In the genomic region with DNA sequence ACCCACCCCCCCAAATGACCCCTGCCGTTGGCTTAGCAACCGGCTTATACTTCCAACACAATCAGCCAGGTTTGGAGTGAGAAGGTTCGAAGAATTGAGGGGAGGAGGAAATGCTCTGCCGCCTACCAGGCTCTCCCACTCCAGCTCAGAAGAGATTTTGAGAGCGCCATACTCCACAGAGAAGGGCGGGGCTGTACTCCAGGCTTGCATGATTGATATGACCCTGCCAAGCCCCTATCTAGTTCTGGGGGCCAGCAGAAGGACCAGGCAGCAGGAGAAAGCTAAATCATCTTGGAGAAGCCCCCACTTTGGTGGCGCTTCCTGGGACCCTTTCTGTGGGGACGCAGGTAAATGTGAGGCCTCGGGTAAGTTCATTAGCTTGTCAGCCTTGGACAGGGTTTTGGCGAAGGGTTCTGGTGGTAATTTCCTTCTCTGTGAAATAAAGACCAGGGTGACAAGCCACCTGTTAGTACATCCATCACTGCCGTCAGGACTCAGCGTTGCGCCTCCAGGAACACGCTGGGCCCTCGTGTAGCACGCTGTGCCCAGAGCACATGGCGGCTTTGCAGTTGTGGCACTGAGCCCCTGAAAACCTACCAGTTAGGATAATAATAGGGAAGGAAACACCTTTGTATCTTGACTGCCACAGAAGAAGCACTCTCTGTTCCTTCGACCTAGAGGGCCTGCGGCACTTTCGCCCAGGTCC, we compare ENCODE assay signal across 13 mouse cellular contexts. TPM values are rescaled to one million over a fixed set of nuclear protein-coding genes. Genes with fewer than 3 reads are reported as not detected.
A peak's percentile ranks its signal among the peaks of the same experiment; 100 is the strongest.
DNase-seq lines count a peak whose midpoint lies in the region; ATAC-seq lines count a peak whose summit lies in the region.
"Had no signal": no experiment of that assay in that cellular context is flagged by ENCODE, and none has a peak within 500 bp of the region (broad histone marks: within the 10 kb centered on the region; RNA-seq: fewer than 3 reads in every experiment).

No protein-coding gene starts in this region.

- H3K9ac ChIP-seq in forebrain, embryonic 16.5 days (replicated peaks; ENCODE audit: low read depth, low read length): no peak overlapping the region
- H3K9ac ChIP-seq in hindbrain, embryonic 16.5 days (ENCODE audit: low read depth, low read length): no peak overlapping the region
- H3K9ac ChIP-seq in hindbrain, embryonic 11.5 days (ENCODE audit: low read depth, low read length): no peak overlapping the region
- H3K9ac ChIP-seq in embryonic facial prominence, embryonic 13.5 days: no peak overlapping the region
- no peak overlapping the region for H3K9ac ChIP-seq in liver, embryonic 16.5 days (ENCODE audit: low read depth, low read length)

- peak overlapping the region; percentile 42; the same call in 1 of the 2 replicates for H3K4me3 ChIP-seq in forebrain, embryonic 10.5 days
- H3K4me3 ChIP-seq in forebrain, embryonic 16.5 days (replicated peaks; ENCODE audit: low read length): no peak overlapping the region
- H3K4me3 ChIP-seq in hindbrain, embryonic 16.5 days (ENCODE audit: low read length): no peak overlapping the region
- no peak overlapping the region for H3K4me3 ChIP-seq in hindbrain, embryonic 11.5 days (ENCODE audit: low read depth, low read length)
- H3K4me3 ChIP-seq in embryonic facial prominence, embryonic 13.5 days: no peak overlapping the region
- no peak overlapping the region for H3K4me3 ChIP-seq in liver, embryonic 16.5 days (ENCODE audit: low read depth, low read length)
- H3K4me3 ChIP-seq: left cerebral cortex, adult 2 months had no signal

- DNase-seq in forebrain, embryonic 10.5 days (ENCODE audit: extremely low spot score, low spot score): no peak
- DNase-seq in hindbrain, embryonic 11.5 days (ENCODE audit: low spot score): no peak
- no peak for DNase-seq in right cerebral cortex, postnatal 10 days (ENCODE audit: low spot score in 2 of 2)
- DNase-seq: cerebellum, adult 11-12 months; kidney, adult 18-20 months; right cerebral cortex, postnatal 14 days; thymus, adult 18-20 months had no signal

- no peak for ATAC-seq in forebrain, embryonic 16.5 days
- no peak for ATAC-seq in hindbrain, embryonic 16.5 days
- no peak for ATAC-seq in hindbrain, embryonic 11.5 days (ENCODE audit: low FRiP score)
- ATAC-seq in embryonic facial prominence, embryonic 13.5 days (ENCODE audit: insufficient number of reproducible peaks, insufficient read depth, low FRiP score, low TSS enrichment, low read depth): no peak
- ATAC-seq in liver, embryonic 16.5 days (ENCODE audit: low read depth): 0 out of 2 replicates have a peak, but pooled peaks have one; percentile 52
- ATAC-seq in activated CD4-positive, CD25-positive, alpha-beta regulatory T cell, adult 4 months: no peak

- H3K9me3 ChIP-seq in forebrain, embryonic 10.5 days: peaks cover 19% of the 10 kb centered on the region; the same call in 1 of the 2 replicates
- no peaks in the 10 kb centered on the region for H3K9me3 ChIP-seq in forebrain, embryonic 16.5 days (ENCODE audit: control insufficient read depth, low read length)
- no peaks in the 10 kb centered on the region for H3K9me3 ChIP-seq in hindbrain, embryonic 16.5 days (ENCODE audit: control insufficient read depth, low read length)
- no peaks in the 10 kb centered on the region for H3K9me3 ChIP-seq in hindbrain, embryonic 11.5 days (ENCODE audit: control insufficient read depth, low read length)
- no peaks in the 10 kb centered on the region for H3K9me3 ChIP-seq in embryonic facial prominence, embryonic 13.5 days
- H3K9me3 ChIP-seq in liver, embryonic 16.5 days (replicated peaks; ENCODE audit: control insufficient read depth, low read length): no peaks in the 10 kb centered on the region; the same call in 1 of the 2 replicates

- no peak overlapping the region for H3K4me2 ChIP-seq in forebrain, embryonic 16.5 days (ENCODE audit: low read length)
- peak overlapping the region; percentile 56; the same call in 1 of the 2 replicates for H3K4me2 ChIP-seq in hindbrain, embryonic 16.5 days (ENCODE audit: low read length)
- no peak overlapping the region for H3K4me2 ChIP-seq in hindbrain, embryonic 11.5 days (replicated peaks; ENCODE audit: low read depth, low read length)
- peak overlapping the region; percentile 60; the same call in 1 of the 2 replicates for H3K4me2 ChIP-seq in embryonic facial prominence, embryonic 13.5 days
- peak overlapping the region; percentile 41; the same call in 1 of the 2 replicates for H3K4me2 ChIP-seq in liver, embryonic 16.5 days (ENCODE audit: low read depth, low read length)

- 79% methylated on average over 20 of the region's 20 CpGs for WGBS in forebrain, embryonic 10.5 days
- 75% methylated on average over 20 of the region's 20 CpGs for WGBS in forebrain, embryonic 16.5 days
- 71% methylated on average over 20 of the region's 20 CpGs for WGBS in hindbrain, embryonic 16.5 days
- 75% methylated on average over 20 of the region's 20 CpGs for WGBS in hindbrain, embryonic 11.5 days
- 72% methylated on average over 20 of the region's 20 CpGs for WGBS in embryonic facial prominence, embryonic 13.5 days
- 55% methylated on average over 20 of the region's 20 CpGs for WGBS in liver, embryonic 16.5 days (ENCODE audit: insufficient replicate concordance)

- H3K36me3 ChIP-seq in forebrain, embryonic 10.5 days (replicated peaks): no peaks in the 10 kb centered on the region
- no peaks in the 10 kb centered on the region for H3K36me3 ChIP-seq in forebrain, embryonic 16.5 days (ENCODE audit: control insufficient read depth, insufficient read depth)
- H3K36me3 ChIP-seq in hindbrain, embryonic 16.5 days (ENCODE audit: control insufficient read depth, insufficient read depth, low read length): no peaks in the 10 kb centered on the region
- no peaks in the 10 kb centered on the region for H3K36me3 ChIP-seq in hindbrain, embryonic 11.5 days (ENCODE audit: control insufficient read depth, insufficient read depth, low read length)
- H3K36me3 ChIP-seq in embryonic facial prominence, embryonic 13.5 days: no peaks in the 10 kb centered on the region
- H3K36me3 ChIP-seq in liver, embryonic 16.5 days (ENCODE audit: control insufficient read depth, insufficient read depth): no peaks in the 10 kb centered on the region

- H3K27me3 ChIP-seq in forebrain, embryonic 10.5 days (ENCODE audit: poor library complexity, severe bottlenecking): no peaks in the 10 kb centered on the region
- H3K27me3 ChIP-seq in forebrain, embryonic 16.5 days (replicated peaks; ENCODE audit: control insufficient read depth, insufficient read depth, low read length): no peaks in the 10 kb centered on the region
- H3K27me3 ChIP-seq in hindbrain, embryonic 16.5 days (replicated peaks; ENCODE audit: control insufficient read depth, insufficient read depth, low read length): no peaks in the 10 kb centered on the region
- H3K27me3 ChIP-seq in hindbrain, embryonic 11.5 days (ENCODE audit: control insufficient read depth, insufficient read depth, low read length): no peaks in the 10 kb centered on the region
- no peaks in the 10 kb centered on the region for H3K27me3 ChIP-seq in embryonic facial prominence, embryonic 13.5 days
- H3K27me3 ChIP-seq in liver, embryonic 16.5 days (ENCODE audit: control insufficient read depth, insufficient read depth, low read depth, low read length): no peaks in the 10 kb centered on the region

- H3K27ac ChIP-seq in forebrain, embryonic 10.5 days: no peak overlapping the region
- no peak overlapping the region for H3K27ac ChIP-seq in forebrain, embryonic 16.5 days (ENCODE audit: low read length)
- no peak overlapping the region for H3K27ac ChIP-seq in hindbrain, embryonic 16.5 days (ENCODE audit: low read depth, low read length)
- H3K27ac ChIP-seq in hindbrain, embryonic 11.5 days (ENCODE audit: low read depth, low read length): no peak overlapping the region
- H3K27ac ChIP-seq in embryonic facial prominence, embryonic 13.5 days: no peak overlapping the region
- no peak overlapping the region for H3K27ac ChIP-seq in liver, embryonic 16.5 days (ENCODE audit: low read length)
- H3K27ac ChIP-seq: left cerebral cortex, adult 2 months had no signal

- H3K4me1 ChIP-seq in forebrain, embryonic 10.5 days: peaks cover 10% of the 10 kb centered on the region
- 0 out of 2 replicates have a peak, but pooled peaks cover 2% of the 10 kb centered on the region for H3K4me1 ChIP-seq in forebrain, embryonic 16.5 days (replicated peaks; ENCODE audit: control insufficient read depth, insufficient read depth, low read length)
- H3K4me1 ChIP-seq in hindbrain, embryonic 16.5 days (ENCODE audit: control insufficient read depth, insufficient read depth, low read depth, low read length): no peaks in the 10 kb centered on the region; the same call in 1 of the 2 replicates
- H3K4me1 ChIP-seq in hindbrain, embryonic 11.5 days (replicated peaks; ENCODE audit: control insufficient read depth, insufficient read depth, low read length): no peaks in the 10 kb centered on the region
- peaks cover 5% of the 10 kb centered on the region; the same call in 1 of the 2 replicates for H3K4me1 ChIP-seq in embryonic facial prominence, embryonic 13.5 days
- peaks cover 13% of the 10 kb centered on the region for H3K4me1 ChIP-seq in liver, embryonic 16.5 days (ENCODE audit: control insufficient read depth, low read depth, low read length)

RNA-seq across cellular contexts. Expression of a gene that starts 14.2 kb away (rescaled TPM):
- polyA plus RNA-seq in forebrain, embryonic 10.5 days (2016; fragmentation: Nextera tagmentation; extraction: Ambion mirVana): 113 and 114 TPM in 2 replicates
- 84.2 and 89.8 TPM in 2 replicates for polyA plus RNA-seq in forebrain, embryonic 16.5 days (2015; fragmentation: Nextera tagmentation; extraction: Ambion mirVana)
- polyA plus RNA-seq in hindbrain, embryonic 16.5 days (2015; fragmentation: Nextera tagmentation; extraction: Ambion mirVana): 78.4 and 86.9 TPM in 2 replicates
- polyA plus RNA-seq in hindbrain, embryonic 11.5 days (2014; fragmentation: Nextera tagmentation; extraction: Ambion mirVana): 73.8 and 80.1 TPM in 2 replicates
- 63.0 and 71.4 TPM in 2 replicates for polyA plus RNA-seq in embryonic facial prominence, embryonic 13.5 days (2015; fragmentation: Nextera tagmentation; extraction: Ambion mirVana)
- 40.5 and 44.0 TPM in 2 replicates for polyA plus RNA-seq in liver, embryonic 16.5 days (2015; fragmentation: Nextera tagmentation; extraction: Ambion mirVana)
- polyA plus RNA-seq in activated CD4-positive, CD25-positive, alpha-beta regulatory T cell, adult 4 months (2017; shearing (Covaris generic)): 10 to 100 TPM; 27.9 to 31.7 TPM

RNA-seq across cellular contexts. Expression of a gene that starts 57.6 kb away (rescaled TPM):
- polyA plus RNA-seq in forebrain, embryonic 10.5 days (2016; fragmentation: Nextera tagmentation; extraction: Ambion mirVana): 122 and 131 TPM in 2 replicates
- 119 and 123 TPM in 2 replicates for polyA plus RNA-seq in forebrain, embryonic 16.5 days (2015; fragmentation: Nextera tagmentation; extraction: Ambion mirVana)
- 139 and 153 TPM in 2 replicates for polyA plus RNA-seq in hindbrain, embryonic 16.5 days (2015; fragmentation: Nextera tagmentation; extraction: Ambion mirVana)
- polyA plus RNA-seq in hindbrain, embryonic 11.5 days (2014; fragmentation: Nextera tagmentation; extraction: Ambion mirVana): 117 and 130 TPM in 2 replicates
- polyA plus RNA-seq in embryonic facial prominence, embryonic 13.5 days (2015; fragmentation: Nextera tagmentation; extraction: Ambion mirVana): 96.2 and 106 TPM in 2 replicates
- 25.3 and 26.8 TPM in 2 replicates for polyA plus RNA-seq in liver, embryonic 16.5 days (2015; fragmentation: Nextera tagmentation; extraction: Ambion mirVana)
- polyA plus RNA-seq in activated CD4-positive, CD25-positive, alpha-beta regulatory T cell, adult 4 months (2017; shearing (Covaris generic)): 10 to 100 TPM; 45.5 to 49.5 TPM

Comparison
In these comparisons a context has a peak if more than half of its experiments do, and no peak if none do; other contexts are left out.
1. H3K4me2 ChIP-seq: peak in hindbrain, embryonic 16.5 days (single experiment), embryonic facial prominence, embryonic 13.5 days (single experiment) and liver, embryonic 16.5 days (single experiment); none in forebrain, embryonic 16.5 days (single experiment) and hindbrain, embryonic 11.5 days (single experiment).